Mouse (Mus musculus): ENCODE measurements around the gene Ccdc87.

DNA sequence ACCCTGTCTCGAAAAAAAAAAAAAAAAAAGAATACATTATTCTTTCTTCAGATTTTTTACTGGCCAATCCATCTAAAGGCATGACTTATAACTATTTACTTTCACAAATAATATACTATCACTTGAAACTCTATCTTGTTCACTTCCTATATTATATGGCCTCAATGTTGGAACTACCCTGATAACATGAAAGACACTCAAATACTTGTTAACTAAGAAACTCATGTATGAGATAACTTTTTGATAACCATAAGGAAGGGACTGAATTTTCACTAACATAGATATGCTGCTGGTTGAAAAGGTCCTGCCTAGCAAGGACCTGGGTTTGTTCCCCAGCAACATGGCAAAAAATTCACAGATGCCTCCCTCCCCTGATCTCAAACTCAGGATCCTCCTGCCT, 43.2 kb upstream of the Ccdc87 start:
- TF ChIP-seq CTCF (IDR thresholded peaks at IDR 0.05; ENCODE audit: borderline replicate concordance, insufficient read depth, low read length) (no peak), POLR2A (IDR thresholded peaks at IDR 0.05; ENCODE audit: low read depth, low read length) (no peak)

Measured in embryonic fibroblast, embryonic 13.5 days (primary cell).